ENCODE assay signal across 11 mouse cellular contexts in the genomic region with DNA sequence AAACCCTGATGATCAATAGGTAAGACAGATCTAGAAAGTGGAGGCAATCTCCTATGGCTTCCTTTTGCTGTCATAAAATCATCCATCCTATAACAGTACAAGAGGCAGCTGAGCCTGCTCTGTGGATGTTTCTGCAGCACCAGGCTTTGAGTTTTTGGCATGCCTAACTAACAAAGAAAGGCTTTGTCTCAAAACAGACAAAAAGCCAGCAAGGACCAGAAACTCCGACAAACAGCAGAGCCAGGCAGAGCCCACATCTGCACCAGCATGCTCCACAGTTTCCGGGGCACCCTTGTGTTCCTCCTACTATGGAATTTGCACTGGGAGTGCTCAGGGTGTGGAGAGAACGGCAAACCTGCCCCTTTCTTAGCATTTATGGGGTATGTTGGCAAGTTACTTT. TPM values are rescaled to one million over a fixed set of nuclear protein-coding genes. Genes with fewer than 3 reads are reported as not detected.
DNase-seq lines count a peak whose midpoint lies in the region; ATAC-seq and TF ChIP-seq lines count a peak whose summit lies in the region.
"Had no signal": no experiment of that assay in that cellular context is flagged by ENCODE, and none has a peak within 500 bp of the region (broad histone marks: within the 10 kb centered on the region; RNA-seq: fewer than 3 reads in every experiment).

No protein-coding gene starts in this region.

- WGBS in hindbrain, embryonic 11.5 days, result 9% methylated on average over 3 of the region's 3 CpGs
- WGBS in hindbrain, embryonic 10.5 days, result 13% methylated on average over 3 of the region's 3 CpGs
- 12% methylated on average over 3 of the region's 3 CpGs for WGBS in hindbrain, embryonic 12.5 days
- WGBS in midbrain, embryonic 15.5 days, result 9% methylated on average over 3 of the region's 3 CpGs

- ATAC-seq in hindbrain, embryonic 11.5 days (ENCODE audit: low FRiP score), result peak; percentile 25; the same call in 1 of the 2 replicates
- ATAC-seq in hindbrain, embryonic 12.5 days (ENCODE audit: low FRiP score), result peak; percentile 58
- ATAC-seq in midbrain, embryonic 15.5 days (replicated peaks), result no peak

- no peak for TF ChIP-seq CTCF in brain, embryonic 14.5 days (IDR thresholded peaks at IDR 0.05; ENCODE audit: borderline replicate concordance, extremely low read depth, insufficient read depth, insufficient read length)

- H3K36me3 ChIP-seq in hindbrain, embryonic 11.5 days (ENCODE audit: control insufficient read depth, insufficient read depth, low read length), result no peaks in the 10 kb centered on the region
- no peaks in the 10 kb centered on the region for H3K36me3 ChIP-seq in hindbrain, embryonic 10.5 days
- no peaks in the 10 kb centered on the region for H3K36me3 ChIP-seq in hindbrain, embryonic 12.5 days
- no peaks in the 10 kb centered on the region for H3K36me3 ChIP-seq in midbrain, embryonic 15.5 days (replicated peaks)
- H3K36me3 ChIP-seq: kidney, embryonic 15.5 days had no signal

- no peak overlapping the region for H3K4me3 ChIP-seq in hindbrain, embryonic 11.5 days (ENCODE audit: low read depth, low read length)
- H3K4me3 ChIP-seq in hindbrain, embryonic 10.5 days, result no peak overlapping the region
- H3K4me3 ChIP-seq in hindbrain, embryonic 12.5 days, result no peak overlapping the region
- no peak overlapping the region for H3K4me3 ChIP-seq in midbrain, embryonic 15.5 days
- H3K4me3 ChIP-seq: erythroblast, embryonic 14.5 days; kidney, embryonic 15.5 days had no signal

- no peak overlapping the region for H3K27ac ChIP-seq in hindbrain, embryonic 11.5 days (ENCODE audit: low read depth, low read length)
- H3K27ac ChIP-seq in hindbrain, embryonic 10.5 days, result no peak overlapping the region
- H3K27ac ChIP-seq in hindbrain, embryonic 12.5 days, result no peak overlapping the region; the same call in 1 of the 2 replicates
- peak overlapping the region; percentile 42; the same call in 1 of the 2 replicates for H3K27ac ChIP-seq in midbrain, embryonic 15.5 days
- H3K27ac ChIP-seq: kidney, embryonic 15.5 days had no signal

- H3K9ac ChIP-seq in hindbrain, embryonic 11.5 days (ENCODE audit: low read depth, low read length), result no peak overlapping the region
- H3K9ac ChIP-seq in hindbrain, embryonic 12.5 days, result no peak overlapping the region
- no peak overlapping the region for H3K9ac ChIP-seq in midbrain, embryonic 15.5 days
- H3K9ac ChIP-seq: kidney, embryonic 15.5 days had no signal

- no peak for TF ChIP-seq POLR2A in brain, embryonic 14.5 days (IDR thresholded peaks at IDR 0.05; ENCODE audit: borderline replicate concordance, extremely low read depth, insufficient read depth, insufficient read length, poor library complexity, severe bottlenecking)

- no peaks in the 10 kb centered on the region for H3K27me3 ChIP-seq in hindbrain, embryonic 11.5 days (ENCODE audit: control insufficient read depth, insufficient read depth, low read length)
- H3K27me3 ChIP-seq in hindbrain, embryonic 10.5 days (ENCODE audit: insufficient read depth, poor library complexity, severe bottlenecking), result no peaks in the 10 kb centered on the region
- no peaks in the 10 kb centered on the region for H3K27me3 ChIP-seq in hindbrain, embryonic 12.5 days
- no peaks in the 10 kb centered on the region for H3K27me3 ChIP-seq in midbrain, embryonic 15.5 days (replicated peaks)
- H3K27me3 ChIP-seq: kidney, embryonic 15.5 days had no signal

- H3K4me2 ChIP-seq in hindbrain, embryonic 11.5 days (replicated peaks; ENCODE audit: low read depth, low read length), result no peak overlapping the region
- H3K4me2 ChIP-seq in hindbrain, embryonic 12.5 days (replicated peaks), result no peak overlapping the region
- no peak overlapping the region for H3K4me2 ChIP-seq in midbrain, embryonic 15.5 days
- H3K4me2 ChIP-seq: kidney, embryonic 15.5 days had no signal

- no peaks in the 10 kb centered on the region for H3K9me3 ChIP-seq in hindbrain, embryonic 11.5 days (ENCODE audit: control insufficient read depth, low read length)
- no peaks in the 10 kb centered on the region for H3K9me3 ChIP-seq in hindbrain, embryonic 10.5 days
- H3K9me3 ChIP-seq in hindbrain, embryonic 12.5 days (replicated peaks), result no peaks in the 10 kb centered on the region
- no peaks in the 10 kb centered on the region for H3K9me3 ChIP-seq in midbrain, embryonic 15.5 days
- H3K9me3 ChIP-seq: kidney, embryonic 15.5 days had no signal

- 0 out of 2 replicates have a peak, but pooled peaks cover 2% of the 10 kb centered on the region for H3K4me1 ChIP-seq in hindbrain, embryonic 11.5 days (replicated peaks; ENCODE audit: control insufficient read depth, insufficient read depth, low read length)
- peaks cover 35% of the 10 kb centered on the region for H3K4me1 ChIP-seq in hindbrain, embryonic 10.5 days (replicated peaks)
- H3K4me1 ChIP-seq in hindbrain, embryonic 12.5 days, result peaks cover 12% of the 10 kb centered on the region
- peaks cover 10% of the 10 kb centered on the region for H3K4me1 ChIP-seq in midbrain, embryonic 15.5 days
- H3K4me1 ChIP-seq: kidney, embryonic 15.5 days had no signal

- peak; percentile 33 for DNase-seq in hindbrain, embryonic 11.5 days (ENCODE audit: low spot score)
- no peak for DNase-seq in hindbrain, embryonic 10.5 days (ENCODE audit: low spot score)
- DNase-seq in brain, embryonic 14.5 days (ENCODE audit: low read depth), result peak; percentile 66
- DNase-seq in thymus, adult 18-20 months, result no peak
- no peak for DNase-seq in spleen, postnatal 4 days (ENCODE audit: low spot score in 2 of 2)
- no peak for DNase-seq in spleen, adult 12 weeks (ENCODE audit: low spot score)
- DNase-seq: lung, postnatal 10 days had no signal

RNA-seq across cellular contexts. Expression of a gene that starts 47.0 kb away (rescaled TPM):
- 138 and 142 TPM in 2 replicates for polyA plus RNA-seq in hindbrain, embryonic 11.5 days (2014; fragmentation: Nextera tagmentation; extraction: Ambion mirVana)
- 107 and 115 TPM in 2 replicates for polyA plus RNA-seq in hindbrain, embryonic 10.5 days (2016; fragmentation: Nextera tagmentation; extraction: Ambion mirVana)
- polyA plus RNA-seq in brain, embryonic 14.5 days (2012; rRNA removed), result 91.4 and 91.9 TPM in 2 replicates
- polyA plus RNA-seq in hindbrain, embryonic 12.5 days (2016; fragmentation: Nextera tagmentation; extraction: Ambion mirVana), result 114 and 130 TPM in 2 replicates
- 92.0 and 95.4 TPM in 2 replicates for polyA plus RNA-seq in midbrain, embryonic 15.5 days (2015; fragmentation: Nextera tagmentation; extraction: Ambion mirVana)

Comparison
In these comparisons a context has a peak if more than half of its experiments do, and no peak if none do; other contexts are left out.
1. DNase-seq: peak in hindbrain, embryonic 11.5 days (single experiment) and brain, embryonic 14.5 days (single experiment); none in hindbrain, embryonic 10.5 days (single experiment), thymus, adult 18-20 months (0 of 2), spleen, postnatal 4 days (0 of 2) and spleen, adult 12 weeks (single experiment).